In the genomic region with DNA sequence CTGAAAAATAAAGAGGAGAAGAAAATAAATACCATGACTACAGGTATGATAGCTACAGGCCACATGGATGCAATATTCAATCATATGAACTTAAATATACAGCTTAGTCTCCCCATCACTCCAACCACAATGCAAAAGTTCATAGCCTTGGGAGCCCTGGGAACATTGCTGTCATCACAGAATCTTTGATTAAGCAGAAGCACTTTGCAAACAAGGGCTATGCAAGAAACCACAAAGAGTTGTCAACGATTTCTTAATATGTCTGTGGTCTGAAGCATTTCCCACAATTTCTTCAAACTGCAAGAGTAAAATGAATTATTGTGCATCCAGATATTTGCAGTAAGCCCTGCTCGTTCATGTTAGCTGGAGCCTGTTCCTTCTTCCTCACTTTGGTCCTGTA, we compare ENCODE assay signal across 20 mouse cellular contexts. TPM values are rescaled to one million over a fixed set of nuclear protein-coding genes. Genes with fewer than 3 reads are reported as not detected.
"Had no signal": no experiment of that assay in that cellular context is flagged by ENCODE, and none has a peak within 500 bp of the region (broad histone marks: within the 10 kb centered on the region; RNA-seq: fewer than 3 reads in every experiment).

No protein-coding gene starts in this region.

- H3K4me3 ChIP-seq: limb, embryonic 15.5 days; liver, embryonic 12.5 days; myocyte; neural tube, embryonic 12.5 days had no signal

- H3K27me3 ChIP-seq: liver, embryonic 12.5 days had no signal

- H3K36me3 ChIP-seq: limb, embryonic 15.5 days; liver, embryonic 12.5 days; neural tube, embryonic 12.5 days had no signal

- H3K9me3 ChIP-seq: limb, embryonic 15.5 days; liver, embryonic 12.5 days; neural tube, embryonic 12.5 days had no signal

- ATAC-seq: intestine, postnatal 0 days; liver, embryonic 12.5 days had no signal

- H3K9ac ChIP-seq: limb, embryonic 15.5 days; liver, embryonic 12.5 days; lung, embryonic 14.5 days; neural tube, embryonic 12.5 days had no signal

- H3K4me1 ChIP-seq: limb, embryonic 15.5 days had no signal

- DNase-seq: kidney, adult 8-10 months; layer of hippocampus, adult 9-11 months; layer of hippocampus, postnatal 36 days; lung, embryonic 14.5 days; lung, postnatal 10 days; lung, postnatal 4 days; midbrain, embryonic 14.5 days; retina, postnatal 1 day had no signal

- H3K27ac ChIP-seq: limb, embryonic 15.5 days; liver, embryonic 12.5 days; neural tube, embryonic 12.5 days had no signal

- H3K4me2 ChIP-seq: limb, embryonic 15.5 days; liver, embryonic 12.5 days; lung, embryonic 14.5 days; neural tube, embryonic 12.5 days had no signal

RNA-seq across cellular contexts. Expression of gene Gimap1, which starts 1.8 kb away (rescaled TPM):
- polyA plus RNA-seq: myocyte had no signal

RNA-seq across cellular contexts. Expression of gene Gimap5, which starts 8.9 kb away (rescaled TPM):
- polyA plus RNA-seq: myocyte had no signal

RNA-seq across cellular contexts. Expression of gene Gimap7, which starts 18.6 kb away (rescaled TPM):
- total RNA-seq: layer of hippocampus, adult 18-20 months; layer of hippocampus, postnatal 36 days; left cerebral cortex, adult 8-10 months; left cerebral cortex, postnatal 25 days had no signal
- polyA plus RNA-seq: kidney, embryonic 16.5 days; limb, embryonic 11.5 days; limb, embryonic 15.5 days; lung, embryonic 14.5 days; midbrain, embryonic 14.5 days; myocyte; neural tube, embryonic 12.5 days; stomach, embryonic 14.5 days had no signal

RNA-seq across cellular contexts. Expression of gene Gm28053, which starts 18.6 kb away (rescaled TPM):
- total RNA-seq: layer of hippocampus, postnatal 36 days had no signal
- polyA plus RNA-seq: limb, embryonic 11.5 days; liver, embryonic 16.5 days; myocyte had no signal

RNA-seq across cellular contexts. Expression of gene Gimap6, which starts 29.0 kb away (rescaled TPM):
- polyA plus RNA-seq: myocyte had no signal
